In genomic region chr16:93369766-93370146, GRCm38 (mm10) we compare ENCODE assay signal across 10 mouse cellular contexts.
DNase-seq lines count a peak whose midpoint lies in the region; ATAC-seq and TF ChIP-seq lines count a peak whose summit lies in the region.
"Had no signal": no experiment of that assay in that cellular context is flagged by ENCODE, and none has a peak within 500 bp of the region (broad histone marks: within the 10 kb centered on the region; RNA-seq: fewer than 3 reads in every experiment).

No protein-coding gene starts in this region.

- H3K36me3 ChIP-seq in heart, embryonic 14.5 days (ENCODE audit: control insufficient read depth, insufficient read depth, low read length) = no peaks in the 10 kb centered on the region
- no peaks in the 10 kb centered on the region for H3K36me3 ChIP-seq in heart, adult 2 months (ENCODE audit: control insufficient read depth, insufficient read depth, low read length)
- H3K36me3 ChIP-seq in midbrain, embryonic 15.5 days (replicated peaks) = no peaks in the 10 kb centered on the region
- no peaks in the 10 kb centered on the region for H3K36me3 ChIP-seq in midbrain, postnatal 0 days (ENCODE audit: insufficient read depth, low read length)
- no peaks in the 10 kb centered on the region for H3K36me3 ChIP-seq in limb, embryonic 14.5 days (ENCODE audit: control insufficient read depth, insufficient read depth, low read length)
- no peaks in the 10 kb centered on the region for H3K36me3 ChIP-seq in stomach, embryonic 16.5 days (ENCODE audit: control insufficient read depth, insufficient read depth, low read length)
- H3K36me3 ChIP-seq: liver, embryonic 15.5 days had no signal

- 0 out of 2 replicates have a peak overlapping the region, but pooled peaks have one; percentile 34 for H3K9ac ChIP-seq in heart, embryonic 14.5 days (ENCODE audit: low read length)
- no peak overlapping the region for H3K9ac ChIP-seq in heart, adult 2 months (ENCODE audit: low read depth, low read length)
- no peak overlapping the region for H3K9ac ChIP-seq in midbrain, embryonic 15.5 days
- H3K9ac ChIP-seq in midbrain, postnatal 0 days (replicated peaks; ENCODE audit: low read length, poor library complexity, severe bottlenecking) = no peak overlapping the region
- no peak overlapping the region for H3K9ac ChIP-seq in limb, embryonic 14.5 days (ENCODE audit: low read depth, low read length, severe bottlenecking)
- no peak overlapping the region for H3K9ac ChIP-seq in stomach, embryonic 16.5 days (ENCODE audit: low read length)
- H3K9ac ChIP-seq: liver, embryonic 15.5 days had no signal

- intact Hi-C loops in heart, adult 2 months (cut with DNase I) = no loop called here

- H3K79me2 ChIP-seq in heart, adult 2 months (replicated peaks; ENCODE audit: control insufficient read depth, insufficient read depth, low read length) = no peaks in the 10 kb centered on the region

- TF ChIP-seq POLR2A in heart, adult 2 months (IDR thresholded peaks at IDR 0.05; ENCODE audit: insufficient read depth, low read depth, low read length) = no peak
- no peak for TF ChIP-seq POLR2A in limb, embryonic 14.5 days (IDR thresholded peaks at IDR 0.05; ENCODE audit: borderline replicate concordance, extremely low read depth, insufficient read depth, insufficient read length)

- H3K9me3 ChIP-seq in heart, embryonic 14.5 days (ENCODE audit: control insufficient read depth, low read length) = no peaks in the 10 kb centered on the region
- H3K9me3 ChIP-seq in midbrain, embryonic 15.5 days = no peaks in the 10 kb centered on the region
- no peaks in the 10 kb centered on the region for H3K9me3 ChIP-seq in midbrain, postnatal 0 days (ENCODE audit: low read length)
- H3K9me3 ChIP-seq in limb, embryonic 14.5 days (ENCODE audit: control insufficient read depth, low read length) = no peaks in the 10 kb centered on the region
- H3K9me3 ChIP-seq in stomach, embryonic 16.5 days (replicated peaks; ENCODE audit: control insufficient read depth, low read length) = no peaks in the 10 kb centered on the region
- H3K9me3 ChIP-seq: liver, embryonic 15.5 days had no signal

- peak; percentile 60; the same call in 1 of the 2 replicates for ATAC-seq in heart, embryonic 14.5 days (ENCODE audit: insufficient number of reproducible peaks, insufficient read depth, low FRiP score, low read depth)
- peak; percentile 48; the same call in 1 of the 2 replicates for ATAC-seq in midbrain, embryonic 15.5 days (replicated peaks)
- ATAC-seq in midbrain, postnatal 0 days (ENCODE audit: low FRiP score) = no peak; the same call in 1 of the 2 replicates
- peak; percentile 71 for ATAC-seq in limb, embryonic 14.5 days (ENCODE audit: low FRiP score, low read depth)
- ATAC-seq in stomach, embryonic 16.5 days (ENCODE audit: insufficient read depth, low FRiP score) = no peak

- TF ChIP-seq CTCF in heart, adult 2 months (IDR thresholded peaks at IDR 0.05) = no peak
- no peak for TF ChIP-seq CTCF in midbrain, postnatal 0 days (IDR thresholded peaks at IDR 0.05)

- TF ChIP-seq EP300 in heart, adult 2 months (IDR thresholded peaks at IDR 0.05; ENCODE audit: insufficient read depth, low read depth, low read length) = no peak

- H3K27ac ChIP-seq in heart, embryonic 14.5 days (replicated peaks in 1 of 2; ENCODE audit: control insufficient read depth in 1 of 2, insufficient read depth in 1 of 2, low read depth in 2 of 2, low read length in 2 of 2) = peak overlapping the region in 1 of 2 experiments; percentile 54; a peak in 1 of 4 replicates
- H3K27ac ChIP-seq in heart, adult 2 months = no peak overlapping the region
- no peak overlapping the region for H3K27ac ChIP-seq in midbrain, embryonic 15.5 days
- no peak overlapping the region for H3K27ac ChIP-seq in midbrain, postnatal 0 days (ENCODE audit: low read depth, low read length)
- peak overlapping the region; percentile 71 for H3K27ac ChIP-seq in limb, embryonic 14.5 days (replicated peaks; ENCODE audit: low read depth, low read length)
- peak overlapping the region; percentile 54 for H3K27ac ChIP-seq in stomach, embryonic 16.5 days (ENCODE audit: low read length)
- H3K27ac ChIP-seq: liver, embryonic 15.5 days had no signal

- peak overlapping the region; percentile 34 for H3K4me2 ChIP-seq in heart, embryonic 14.5 days (ENCODE audit: low read length)
- no peak overlapping the region for H3K4me2 ChIP-seq in midbrain, embryonic 15.5 days
- no peak overlapping the region for H3K4me2 ChIP-seq in midbrain, postnatal 0 days (ENCODE audit: low read depth, low read length, poor library complexity, severe bottlenecking)
- H3K4me2 ChIP-seq in limb, embryonic 14.5 days (replicated peaks; ENCODE audit: low read depth, low read length, severe bottlenecking) = peak overlapping the region; percentile 26; the same call in 1 of the 2 replicates
- H3K4me2 ChIP-seq in stomach, embryonic 16.5 days (ENCODE audit: low read depth, low read length) = peak overlapping the region; percentile 19; the same call in 1 of the 2 replicates
- H3K4me2 ChIP-seq: liver, embryonic 15.5 days had no signal

- no peak overlapping the region for H3K4me3 ChIP-seq in heart, embryonic 14.5 days (ENCODE audit: control insufficient read depth in 1 of 2, insufficient read depth in 1 of 2, low read depth in 1 of 2, low read length in 2 of 2)
- H3K4me3 ChIP-seq in heart, adult 2 months = no peak overlapping the region
- H3K4me3 ChIP-seq in midbrain, embryonic 15.5 days = no peak overlapping the region
- no peak overlapping the region for H3K4me3 ChIP-seq in midbrain, postnatal 0 days (ENCODE audit: low read depth, low read length)
- no peak overlapping the region for H3K4me3 ChIP-seq in limb, embryonic 14.5 days (replicated peaks; ENCODE audit: low read length)
- no peak overlapping the region for H3K4me3 ChIP-seq in stomach, embryonic 16.5 days (replicated peaks; ENCODE audit: low read length)
- H3K4me3 ChIP-seq: liver, embryonic 15.5 days had no signal

- H3K4me1 ChIP-seq in heart, embryonic 14.5 days (ENCODE audit: control insufficient read depth in 2 of 2, insufficient read depth in 2 of 2, low read length in 2 of 2) = peaks cover 13 to 23% of the 10 kb centered on the region in 2 experiments
- no peaks in the 10 kb centered on the region; the same call in 1 of the 2 replicates for H3K4me1 ChIP-seq in heart, adult 2 months (ENCODE audit: control insufficient read depth, insufficient read depth, low read length)
- no peaks in the 10 kb centered on the region; the same call in 1 of the 2 replicates for H3K4me1 ChIP-seq in midbrain, embryonic 15.5 days
- 0 out of 2 replicates have a peak, but pooled peaks cover 5% of the 10 kb centered on the region for H3K4me1 ChIP-seq in midbrain, postnatal 0 days (ENCODE audit: insufficient read depth, low read length)
- peaks cover 20% of the 10 kb centered on the region for H3K4me1 ChIP-seq in limb, embryonic 14.5 days (ENCODE audit: control insufficient read depth, insufficient read depth, low read length)
- H3K4me1 ChIP-seq in stomach, embryonic 16.5 days (ENCODE audit: control insufficient read depth, insufficient read depth, low read length) = peaks cover 8% of the 10 kb centered on the region; the same call in 1 of the 2 replicates

- 43% methylated on average over 10 of the region's 10 CpGs for WGBS in heart, embryonic 14.5 days
- WGBS in heart, adult 2 months = 42% methylated on average over 10 of the region's 10 CpGs
- 58% methylated on average over 10 of the region's 10 CpGs for WGBS in midbrain, embryonic 15.5 days
- WGBS in midbrain, postnatal 0 days = 43% methylated on average over 10 of the region's 10 CpGs
- 64% methylated on average over 10 of the region's 10 CpGs for WGBS in limb, embryonic 14.5 days
- 50% methylated on average over 10 of the region's 10 CpGs for WGBS in stomach, embryonic 16.5 days

- no peak for DNase-seq in heart, adult 2 months
- DNase-seq in midbrain, postnatal 0 days (ENCODE audit: low spot score) = no peak
- peak; percentile 56 for DNase-seq in limb, embryonic 14.5 days (ENCODE audit: low spot score)
- DNase-seq in spleen, postnatal 10 days (ENCODE audit: low spot score in 2 of 2) = no peak
- DNase-seq in layer of hippocampus, adult 9-11 months = no peak
- DNase-seq: thymus, postnatal 25 days had no signal

- no peaks in the 10 kb centered on the region for H3K27me3 ChIP-seq in heart, embryonic 14.5 days (ENCODE audit: control insufficient read depth, insufficient read depth, low read length)
- H3K27me3 ChIP-seq in heart, adult 2 months (ENCODE audit: control insufficient read depth, insufficient read depth, low read length) = no peaks in the 10 kb centered on the region
- no peaks in the 10 kb centered on the region for H3K27me3 ChIP-seq in midbrain, embryonic 15.5 days (replicated peaks)
- H3K27me3 ChIP-seq in midbrain, postnatal 0 days (ENCODE audit: insufficient read depth, low read length) = no peaks in the 10 kb centered on the region
- H3K27me3 ChIP-seq in limb, embryonic 14.5 days (ENCODE audit: control insufficient read depth, insufficient read depth, low read length) = no peaks in the 10 kb centered on the region
- H3K27me3 ChIP-seq in stomach, embryonic 16.5 days (ENCODE audit: control insufficient read depth, insufficient read depth, low read length) = no peaks in the 10 kb centered on the region

Comparison
In these comparisons a context has a peak if more than half of its experiments do, and no peak if none do; other contexts are left out.
1. ATAC-seq: peak in heart, embryonic 14.5 days (single experiment), midbrain, embryonic 15.5 days (single experiment) and limb, embryonic 14.5 days (single experiment); none in midbrain, postnatal 0 days (single experiment) and stomach, embryonic 16.5 days (single experiment).
2. H3K27ac ChIP-seq: peak in limb, embryonic 14.5 days (single experiment) and stomach, embryonic 16.5 days (single experiment); none in heart, adult 2 months (single experiment), midbrain, embryonic 15.5 days (single experiment) and midbrain, postnatal 0 days (single experiment).
3. H3K4me2 ChIP-seq: peak in heart, embryonic 14.5 days (single experiment), limb, embryonic 14.5 days (single experiment) and stomach, embryonic 16.5 days (single experiment); none in midbrain, embryonic 15.5 days (single experiment) and midbrain, postnatal 0 days (single experiment).